16 mouse cellular contexts compared by ENCODE assay signal in the genomic region with DNA sequence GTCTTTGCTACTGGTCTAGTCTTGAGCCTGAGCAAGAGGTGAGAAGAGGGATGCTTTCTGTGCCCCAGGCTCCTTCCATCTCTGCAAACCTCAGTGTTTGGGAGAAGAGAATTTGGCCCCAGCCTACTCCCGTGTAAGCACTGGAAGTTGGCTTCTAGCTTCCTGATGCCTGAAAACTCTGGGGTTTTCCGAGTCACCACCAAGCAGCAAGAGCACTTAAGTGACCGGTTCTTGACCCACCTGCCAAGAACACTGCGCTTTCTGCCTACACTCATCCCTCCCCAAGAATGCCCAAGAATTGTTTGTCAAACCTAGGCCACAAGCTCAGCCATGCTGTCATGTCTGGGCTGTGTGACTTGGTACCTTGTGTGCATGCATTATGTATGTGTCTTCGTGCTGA. TPM values are rescaled to one million over a fixed set of nuclear protein-coding genes. Genes with fewer than 3 reads are reported as not detected.
DNase-seq lines count a peak whose midpoint lies in the region; ATAC-seq and TF ChIP-seq lines count a peak whose summit lies in the region.
"Had no signal": no experiment of that assay in that cellular context is flagged by ENCODE, and none has a peak within 500 bp of the region (broad histone marks: within the 10 kb centered on the region; RNA-seq: fewer than 3 reads in every experiment).

No protein-coding gene starts in this region.

- H3K4me2 ChIP-seq in forebrain, embryonic 11.5 days (ENCODE audit: low read depth, low read length, severe bottlenecking) = peak overlapping the region; percentile 88
- no peak overlapping the region for H3K4me2 ChIP-seq in forebrain, postnatal 0 days (ENCODE audit: low read depth)
- H3K4me2 ChIP-seq in liver, embryonic 12.5 days = peak overlapping the region; percentile 100
- peak overlapping the region; percentile 98; the same call in 1 of the 2 replicates for H3K4me2 ChIP-seq in hindbrain, embryonic 15.5 days
- peak overlapping the region; percentile 91 for H3K4me2 ChIP-seq in neural tube, embryonic 11.5 days (ENCODE audit: low read depth)

- DNase-seq in forebrain, embryonic 11.5 days (ENCODE audit: low spot score) = no peak
- DNase-seq in forebrain, postnatal 0 days = no peak
- no peak for DNase-seq in liver
- peak; percentile 50 for DNase-seq in neural tube, embryonic 11.5 days (ENCODE audit: low spot score)
- no peak for DNase-seq in cerebellum, adult 9-11 months
- DNase-seq in adrenal gland, postnatal 14 days = no peak
- DNase-seq: adrenal gland, postnatal 36 days; heart, adult 2 months; heart, postnatal 4 days; kidney, postnatal 10 days; liver, embryonic 13.5 days had no signal

- no peak for ATAC-seq in forebrain, embryonic 11.5 days (replicated peaks; ENCODE audit: low FRiP score)
- ATAC-seq in forebrain, postnatal 0 days = no peak
- ATAC-seq in liver, embryonic 12.5 days = no peak
- ATAC-seq in hindbrain, embryonic 15.5 days (ENCODE audit: low FRiP score, low read depth) = no peak
- ATAC-seq in neural tube, embryonic 11.5 days (ENCODE audit: insufficient read depth, low FRiP score, low TSS enrichment) = no peak

- no peaks in the 10 kb centered on the region for H3K9me3 ChIP-seq in forebrain, embryonic 11.5 days (ENCODE audit: control insufficient read depth, low read length)
- H3K9me3 ChIP-seq in forebrain, postnatal 0 days (ENCODE audit: low read length) = no peaks in the 10 kb centered on the region
- H3K9me3 ChIP-seq in liver, embryonic 12.5 days (replicated peaks) = no peaks in the 10 kb centered on the region
- H3K9me3 ChIP-seq in hindbrain, embryonic 15.5 days = no peaks in the 10 kb centered on the region
- no peaks in the 10 kb centered on the region for H3K9me3 ChIP-seq in neural tube, embryonic 11.5 days (ENCODE audit: control insufficient read depth, low read length)
- H3K9me3 ChIP-seq: liver, embryonic 13.5 days had no signal

- no peak overlapping the region for H3K4me3 ChIP-seq in forebrain, embryonic 11.5 days (ENCODE audit: low read depth, low read length)
- no peak overlapping the region for H3K4me3 ChIP-seq in forebrain, postnatal 0 days (ENCODE audit: low read depth, low read length)
- H3K4me3 ChIP-seq in liver, embryonic 12.5 days = no peak overlapping the region
- no peak overlapping the region for H3K4me3 ChIP-seq in hindbrain, embryonic 15.5 days
- H3K4me3 ChIP-seq in neural tube, embryonic 11.5 days (ENCODE audit: low read depth, low read length) = 0 out of 2 replicates have a peak overlapping the region, but pooled peaks have one; percentile 65
- H3K4me3 ChIP-seq: heart, adult 2 months; left cerebral cortex, adult 2 months; liver, embryonic 13.5 days had no signal

- H3K4me1 ChIP-seq in forebrain, embryonic 11.5 days (replicated peaks; ENCODE audit: control insufficient read depth, insufficient read depth, low read length) = peaks cover 23% of the 10 kb centered on the region
- H3K4me1 ChIP-seq in forebrain, postnatal 0 days (ENCODE audit: insufficient read depth) = peaks cover 11% of the 10 kb centered on the region; the same call in 1 of the 2 replicates
- peaks cover 74% of the 10 kb centered on the region for H3K4me1 ChIP-seq in liver, embryonic 12.5 days
- H3K4me1 ChIP-seq in hindbrain, embryonic 15.5 days (replicated peaks) = peaks cover 40% of the 10 kb centered on the region
- peaks cover 36% of the 10 kb centered on the region for H3K4me1 ChIP-seq in neural tube, embryonic 11.5 days (ENCODE audit: control insufficient read depth, insufficient read depth, low read length)

- WGBS in forebrain, embryonic 11.5 days = 25% methylated on average over 5 of the region's 5 CpGs
- WGBS in forebrain, postnatal 0 days = 32% methylated on average over 5 of the region's 5 CpGs
- WGBS in liver, embryonic 12.5 days (ENCODE audit: insufficient replicate concordance) = 56% methylated on average over 5 of the region's 5 CpGs
- 38% methylated on average over 5 of the region's 5 CpGs for WGBS in hindbrain, embryonic 15.5 days
- WGBS in neural tube, embryonic 11.5 days = 30% methylated on average over 5 of the region's 5 CpGs

- no peaks in the 10 kb centered on the region; the same call in 1 of the 2 replicates for H3K36me3 ChIP-seq in forebrain, embryonic 11.5 days (ENCODE audit: control insufficient read depth, insufficient read depth, low read length)
- H3K36me3 ChIP-seq in forebrain, postnatal 0 days (ENCODE audit: insufficient read depth) = peaks cover 21% of the 10 kb centered on the region
- H3K36me3 ChIP-seq in liver, embryonic 12.5 days = peaks cover 36% of the 10 kb centered on the region
- peaks cover 9% of the 10 kb centered on the region; the same call in 1 of the 2 replicates for H3K36me3 ChIP-seq in hindbrain, embryonic 15.5 days
- peaks cover 4% of the 10 kb centered on the region; the same call in 1 of the 2 replicates for H3K36me3 ChIP-seq in neural tube, embryonic 11.5 days (ENCODE audit: control insufficient read depth, insufficient read depth, low read length)

- peak overlapping the region; percentile 52 for H3K27ac ChIP-seq in forebrain, embryonic 11.5 days (ENCODE audit: low read depth, low read length)
- no peak overlapping the region for H3K27ac ChIP-seq in forebrain, postnatal 0 days (ENCODE audit: low read depth, low read length)
- peak overlapping the region; percentile 29; the same call in 1 of the 2 replicates for H3K27ac ChIP-seq in liver, embryonic 12.5 days
- H3K27ac ChIP-seq in hindbrain, embryonic 15.5 days (replicated peaks) = no peak overlapping the region
- peak overlapping the region; percentile 5; the same call in 1 of the 2 replicates for H3K27ac ChIP-seq in neural tube, embryonic 11.5 days (ENCODE audit: low read depth, low read length)
- H3K27ac ChIP-seq: heart, adult 2 months; left cerebral cortex, adult 2 months; liver, embryonic 13.5 days; macrophage had no signal

- H3K9ac ChIP-seq in forebrain, embryonic 11.5 days (ENCODE audit: low read length) = peak overlapping the region; percentile 32; the same call in 1 of the 2 replicates
- H3K9ac ChIP-seq in forebrain, postnatal 0 days = no peak overlapping the region
- H3K9ac ChIP-seq in liver, embryonic 12.5 days = no peak overlapping the region
- H3K9ac ChIP-seq in hindbrain, embryonic 15.5 days = no peak overlapping the region
- H3K9ac ChIP-seq in neural tube, embryonic 11.5 days (ENCODE audit: low read length) = peak overlapping the region; percentile 14
- H3K9ac ChIP-seq: liver, embryonic 13.5 days had no signal

- no peak for TF ChIP-seq CTCF in forebrain, postnatal 0 days (IDR thresholded peaks at IDR 0.05; ENCODE audit: low read depth)

- peaks cover 4% of the 10 kb centered on the region; the same call in 1 of the 2 replicates for H3K27me3 ChIP-seq in forebrain, embryonic 11.5 days (ENCODE audit: control insufficient read depth, insufficient read depth, low read length)
- peaks cover 11% of the 10 kb centered on the region for H3K27me3 ChIP-seq in forebrain, postnatal 0 days (ENCODE audit: insufficient read depth, low read length)
- H3K27me3 ChIP-seq in liver, embryonic 12.5 days (replicated peaks) = peaks cover 56% of the 10 kb centered on the region
- H3K27me3 ChIP-seq in hindbrain, embryonic 15.5 days = peaks cover 5% of the 10 kb centered on the region; the same call in 1 of the 2 replicates
- 0 out of 2 replicates have a peak, but pooled peaks cover 4% of the 10 kb centered on the region for H3K27me3 ChIP-seq in neural tube, embryonic 11.5 days (ENCODE audit: control insufficient read depth, insufficient read depth, low read length)

RNA-seq across cellular contexts. Expression of a gene that starts 2.0 kb away (rescaled TPM):
- 13.5 and 13.6 TPM in 2 replicates for polyA plus RNA-seq in forebrain, embryonic 11.5 days (2014; fragmentation: Nextera tagmentation; extraction: Ambion mirVana)
- total RNA-seq in forebrain, postnatal 0 days (2014; rRNA removed) = 0.38 and 0.52 TPM in 2 replicates
- 1.3 and 2.6 TPM in 2 replicates for polyA plus RNA-seq in forebrain, postnatal 0 days (2015; fragmentation: Nextera tagmentation; extraction: Ambion mirVana)
- 6.0 and 6.7 TPM in 2 replicates for polyA plus RNA-seq in liver, embryonic 12.5 days (2016; fragmentation: Nextera tagmentation; extraction: Ambion mirVana)
- 7.2 and 9.7 TPM in 2 replicates for polyA plus RNA-seq in hindbrain, embryonic 15.5 days (2015; fragmentation: Nextera tagmentation; extraction: Ambion mirVana)
- 22.5 and 23.9 TPM in 2 replicates for polyA plus RNA-seq in neural tube, embryonic 11.5 days (2014; fragmentation: Nextera tagmentation; extraction: Ambion mirVana)
- total RNA-seq in adrenal gland, postnatal 14 days (2021) = 1.1 and 1.2 TPM in 2 replicates
- total RNA-seq: common myeloid progenitor, adult 5-6 weeks; left cerebral cortex, adult 2 months had no signal
- polyA plus RNA-seq: macrophage had no signal

RNA-seq across cellular contexts. Expression of a gene that starts 23.8 kb away (rescaled TPM):
- polyA plus RNA-seq in forebrain, embryonic 11.5 days (2014; fragmentation: Nextera tagmentation; extraction: Ambion mirVana) = 20.2 and 24.6 TPM in 2 replicates
- total RNA-seq in forebrain, postnatal 0 days (2014; rRNA removed) = 22.9 and 30.4 TPM in 2 replicates
- 16.2 and 22.7 TPM in 2 replicates for polyA plus RNA-seq in forebrain, postnatal 0 days (2015; fragmentation: Nextera tagmentation; extraction: Ambion mirVana)
- 4.0 and 4.6 TPM in 2 replicates for polyA plus RNA-seq in liver, embryonic 12.5 days (2016; fragmentation: Nextera tagmentation; extraction: Ambion mirVana)
- polyA plus RNA-seq in hindbrain, embryonic 15.5 days (2015; fragmentation: Nextera tagmentation; extraction: Ambion mirVana) = 39.8 and 41.9 TPM in 2 replicates
- polyA plus RNA-seq in neural tube, embryonic 11.5 days (2014; fragmentation: Nextera tagmentation; extraction: Ambion mirVana) = 18.5 and 18.9 TPM in 2 replicates
- total RNA-seq in adrenal gland, postnatal 14 days (2021) = 16.0 and 18.1 TPM in 2 replicates

RNA-seq across cellular contexts. Expression of a gene that starts 45.3 kb away (rescaled TPM):
- polyA plus RNA-seq in forebrain, embryonic 11.5 days (2014; fragmentation: Nextera tagmentation; extraction: Ambion mirVana) = 99.2 and 108 TPM in 2 replicates
- total RNA-seq in forebrain, postnatal 0 days (2014; rRNA removed) = 179 TPM in 2 replicates
- polyA plus RNA-seq in forebrain, postnatal 0 days (2015; fragmentation: Nextera tagmentation; extraction: Ambion mirVana) = 251 and 275 TPM in 2 replicates
- polyA plus RNA-seq in liver, embryonic 12.5 days (2016; fragmentation: Nextera tagmentation; extraction: Ambion mirVana) = 47.2 and 51.0 TPM in 2 replicates
- 222 and 231 TPM in 2 replicates for polyA plus RNA-seq in hindbrain, embryonic 15.5 days (2015; fragmentation: Nextera tagmentation; extraction: Ambion mirVana)
- polyA plus RNA-seq in neural tube, embryonic 11.5 days (2014; fragmentation: Nextera tagmentation; extraction: Ambion mirVana) = 137 and 148 TPM in 2 replicates
- 90.6 and 97.4 TPM in 2 replicates for total RNA-seq in adrenal gland, postnatal 14 days (2021)

RNA-seq across cellular contexts. Expression of a gene that starts 49.2 kb away (rescaled TPM):
- polyA plus RNA-seq in forebrain, embryonic 11.5 days (2014; fragmentation: Nextera tagmentation; extraction: Ambion mirVana) = 36.1 and 37.7 TPM in 2 replicates
- total RNA-seq in forebrain, postnatal 0 days (2014; rRNA removed) = 66.6 and 80.6 TPM in 2 replicates
- 74.6 and 106 TPM in 2 replicates for polyA plus RNA-seq in forebrain, postnatal 0 days (2015; fragmentation: Nextera tagmentation; extraction: Ambion mirVana)
- polyA plus RNA-seq in liver, embryonic 12.5 days (2016; fragmentation: Nextera tagmentation; extraction: Ambion mirVana) = 1.2 and 1.4 TPM in 2 replicates
- 197 and 207 TPM in 2 replicates for polyA plus RNA-seq in hindbrain, embryonic 15.5 days (2015; fragmentation: Nextera tagmentation; extraction: Ambion mirVana)
- 218 and 229 TPM in 2 replicates for polyA plus RNA-seq in neural tube, embryonic 11.5 days (2014; fragmentation: Nextera tagmentation; extraction: Ambion mirVana)
- 42.6 and 57.0 TPM in 2 replicates for total RNA-seq in adrenal gland, postnatal 14 days (2021)
- total RNA-seq: common myeloid progenitor, adult 5-6 weeks had no signal

Comparison
In these comparisons a context has a peak if more than half of its experiments do, and no peak if none do; other contexts are left out.
1. H3K27ac ChIP-seq: peak in forebrain, embryonic 11.5 days (single experiment), liver, embryonic 12.5 days (single experiment) and neural tube, embryonic 11.5 days (single experiment); none in forebrain, postnatal 0 days (single experiment) and hindbrain, embryonic 15.5 days (single experiment).
2. H3K9ac ChIP-seq: peak in forebrain, embryonic 11.5 days (single experiment) and neural tube, embryonic 11.5 days (single experiment); none in forebrain, postnatal 0 days (single experiment), liver, embryonic 12.5 days (single experiment) and hindbrain, embryonic 15.5 days (single experiment).